Mouse (Mus musculus) midbrain, embryonic 16.5 days (tissue): ENCODE measurements around the gene Smpd3. TPM values are rescaled to one million over a fixed set of nuclear protein-coding genes. Genes with fewer than 3 reads are reported as not detected.

Source experiments
- ATAC-seq: fragments of 200-750 bp; cut with Nextera tagmentation; 2 replicates; pipeline ENCODE4 v1.8.0; 2017; ENCODE audit warnings: moderate TSS enrichment
- H3K27ac ChIP-seq: fragments of 300-500 bp; sonication (generic); 2 replicates; pipeline ENCODE4 v1.5.1; 2014; ENCODE audit warnings: mild to moderate bottlenecking, low read length, mixed read lengths
- H3K27me3 ChIP-seq: fragments of 300-500 bp; sonication (generic); 2 replicates; pipeline ENCODE4 v1.6.1; 2014; ENCODE audit warnings: low read depth, low read length, mixed read lengths; ENCODE audit not compliant: control insufficient read depth, insufficient read depth
- H3K36me3 ChIP-seq: fragments of 300-500 bp; sonication (generic); 2 replicates; pipeline ENCODE4 v1.6.1; 2014; ENCODE audit warnings: mild to moderate bottlenecking, low read length, moderate library complexity, mixed read lengths; ENCODE audit not compliant: control insufficient read depth, insufficient read depth
- H3K4me1 ChIP-seq: fragments of 300-500 bp; sonication (generic); 2 replicates; pipeline ENCODE4 v1.6.1; 2014; ENCODE audit warnings: mild to moderate bottlenecking, low read length, mixed read lengths; ENCODE audit not compliant: control insufficient read depth, insufficient read depth
- H3K4me2 ChIP-seq: fragments of 300-500 bp; sonication (generic); 2 replicates; pipeline ENCODE4 v1.6.1; 2014; ENCODE audit warnings: mild to moderate bottlenecking, low read length, mixed read lengths
- H3K4me3 ChIP-seq: fragments of 300-500 bp; sonication (generic); 2 replicates; pipeline ENCODE4 v1.5.1; 2014; ENCODE audit warnings: low read depth, mild to moderate bottlenecking, low read length, moderate library complexity, mixed read lengths
- H3K9ac ChIP-seq: fragments of 300-500 bp; sonication (generic); 2 replicates; pipeline ENCODE4 v1.6.1; 2014; ENCODE audit warnings: low read depth, low read length, mixed read lengths
- H3K9me3 ChIP-seq: fragments of 300-500 bp; sonication (generic); replicated peaks from 2 replicates; pipeline ENCODE4 v1.6.1; 2014; ENCODE audit warnings: mild to moderate bottlenecking, low read length, mixed read lengths; ENCODE audit not compliant: control insufficient read depth, poor library complexity, severe bottlenecking
- WGBS: fragments of 180-500 bp; shearing (Covaris S2); extraction: QIAGEN DNeasy Blood & Tissue Kit; methylation state at CpG from one replicate; pipeline ENCODE4 v1.1.7; 2014; 5-methylcytosine and 5-hydroxymethylcytosine counted together
- polyA plus RNA-seq: library from polyadenylated mRNA; unstranded; fragments of >200 nt; fragmentation: Nextera tagmentation; extraction: Ambion mirVana; gene quantifications from 2 replicates; pipeline ENCODE4 v1.2.1, GENCODE M21; 2015

Smpd3 gene
- polyA plus RNA-seq, 1 experiment from 2014 or later, result 76.2 TPM

- Histone ChIP-seq H3K4me1 (peaks cover 2% of the 10 kb centered on the region; the same call in 1 of the 2 replicates), H3K9me3 (no peaks in the 10 kb centered on the region), H3K4me2 (no peak overlapping the region), H3K27ac (no peak overlapping the region), H3K27me3 (no peaks in the 10 kb centered on the region), H3K9ac (no peak overlapping the region), H3K4me3 (no peak overlapping the region), H3K36me3 (no peaks in the 10 kb centered on the region; the same call in 1 of the 2 replicates)
- WGBS, result 67% methylated on average over 20 of the region's 20 CpGs
- ATAC-seq, result no peak
Measured at GRCm38 (mm10) chr8:106292484-106293396, 45.0 kb downstream of the Smpd3 start.

GRCm38 (mm10) chr8:106289464-106289863 is 48.3 kb downstream of the Smpd3 start:
- Histone ChIP-seq H3K27me3 (no peaks in the 10 kb centered on the region), H3K4me1 (peaks cover 2% of the 10 kb centered on the region; the same call in 1 of the 2 replicates), H3K27ac (no peak overlapping the region), H3K4me2 (no peak overlapping the region), H3K36me3 (no peaks in the 10 kb centered on the region; the same call in 1 of the 2 replicates), H3K9me3 (no peaks in the 10 kb centered on the region), H3K9ac (no peak overlapping the region), H3K4me3 (no peak overlapping the region)
- WGBS, result 58% methylated on average over 7 of the region's 7 CpGs
- no peak for ATAC-seq

- H3K27me3 ChIP-seq, result no peaks in the 10 kb centered on the region
- H3K9me3 ChIP-seq, result no peaks in the 10 kb centered on the region
- no peaks in the 10 kb centered on the region for H3K36me3 ChIP-seq
- 43% methylated on average over 2 of the region's 3 CpGs for WGBS
- H3K4me1 ChIP-seq, result peaks cover 2% of the 10 kb centered on the region; the same call in 1 of the 2 replicates
- H3K4me3 ChIP-seq, result no peak overlapping the region
- ATAC-seq, result no peak
- H3K27ac ChIP-seq, result no peak overlapping the region
- H3K9ac ChIP-seq, result no peak overlapping the region
- no peak overlapping the region for H3K4me2 ChIP-seq
Measured at GRCm38 (mm10) chr8:106288732-106289131, 49.1 kb downstream of the Smpd3 start.

- H3K9me3 ChIP-seq, result no peaks in the 10 kb centered on the region
- H3K4me3 ChIP-seq, result no peak overlapping the region
- no peaks in the 10 kb centered on the region for H3K27me3 ChIP-seq
- WGBS, result 33% methylated on average over 2 of the region's 2 CpGs
- no peaks in the 10 kb centered on the region for H3K36me3 ChIP-seq
- H3K27ac ChIP-seq, result no peak overlapping the region
- H3K4me1 ChIP-seq, result peaks cover 2% of the 10 kb centered on the region; the same call in 1 of the 2 replicates
- no peak overlapping the region for H3K4me2 ChIP-seq
- ATAC-seq, result no peak
- H3K9ac ChIP-seq, result no peak overlapping the region
Measured at GRCm38 (mm10) chr8:106287445-106287844, 50.3 kb downstream of the Smpd3 start.

DNA sequence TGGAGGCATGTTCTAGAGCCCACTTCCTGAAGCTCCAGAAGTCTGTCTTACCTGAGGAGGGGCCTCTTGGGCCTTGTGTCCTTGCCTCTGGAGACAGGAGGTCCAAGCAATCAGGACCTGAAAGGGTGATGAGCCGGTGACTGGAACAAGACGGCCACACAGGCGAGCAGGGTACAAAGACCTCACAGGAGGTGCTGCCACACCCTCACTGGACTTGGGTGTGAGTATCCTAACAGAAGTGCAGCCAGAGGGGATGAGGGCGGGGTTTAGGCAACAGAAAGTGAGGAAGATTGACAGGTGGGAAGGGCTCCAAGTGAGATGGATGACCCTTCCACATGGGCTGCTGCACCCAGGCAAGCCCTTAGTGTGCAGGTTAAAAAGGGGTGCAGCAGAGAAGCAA is 56.9 kb downstream of the Smpd3 start:
- ATAC-seq, result no peak
- H3K4me1 ChIP-seq, result no peaks in the 10 kb centered on the region
- 46% methylated on average over 4 of the region's 4 CpGs for WGBS
- H3K36me3 ChIP-seq, result no peaks in the 10 kb centered on the region
- no peak overlapping the region for H3K27ac ChIP-seq
- no peak overlapping the region for H3K4me2 ChIP-seq
- no peaks in the 10 kb centered on the region for H3K9me3 ChIP-seq
- no peaks in the 10 kb centered on the region for H3K27me3 ChIP-seq
- H3K9ac ChIP-seq, result no peak overlapping the region
- H3K4me3 ChIP-seq, result no peak overlapping the region

DNA sequence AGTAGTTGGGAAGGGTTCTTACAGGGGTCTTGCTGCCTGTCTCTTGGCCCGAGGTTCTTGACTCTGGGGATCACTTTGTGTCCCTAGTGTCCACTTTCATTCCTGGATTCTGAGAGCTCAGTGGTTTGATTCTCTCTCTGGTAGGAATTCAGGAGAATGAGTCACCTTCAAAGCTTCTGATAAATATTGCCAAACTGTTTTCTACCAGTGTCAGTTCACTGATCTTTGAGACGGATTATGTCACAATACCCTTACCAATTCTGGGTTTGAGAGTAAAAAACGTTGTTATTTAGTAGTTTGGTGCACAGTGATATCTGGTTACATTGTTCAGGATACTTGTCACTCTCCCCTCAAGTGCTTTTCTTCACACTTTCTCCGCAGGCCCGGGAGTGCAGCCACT is 57.6 kb downstream of the Smpd3 start:
- no peak overlapping the region for H3K9ac ChIP-seq
- no peak overlapping the region for H3K27ac ChIP-seq
- H3K36me3 ChIP-seq, result no peaks in the 10 kb centered on the region
- H3K4me2 ChIP-seq, result no peak overlapping the region
- H3K9me3 ChIP-seq, result no peaks in the 10 kb centered on the region
- no peak for ATAC-seq
- WGBS, result 61% methylated on average over 5 of the region's 5 CpGs
- H3K27me3 ChIP-seq, result no peaks in the 10 kb centered on the region
- no peaks in the 10 kb centered on the region for H3K4me1 ChIP-seq
- no peak overlapping the region for H3K4me3 ChIP-seq

- Histone ChIP-seq H3K9ac (no peak overlapping the region), H3K27me3 (no peaks in the 10 kb centered on the region), H3K9me3 (no peaks in the 10 kb centered on the region), H3K27ac (no peak overlapping the region), H3K4me2 (no peak overlapping the region), H3K36me3 (no peaks in the 10 kb centered on the region), H3K4me3 (no peak overlapping the region), H3K4me1 (no peaks in the 10 kb centered on the region)
- 85% methylated on average over 11 of the region's 11 CpGs for WGBS
- ATAC-seq, result no peak
Measured at GRCm38 (mm10) chr8:106278367-106279042, 59.3 kb downstream of the Smpd3 start.

- Histone ChIP-seq H3K9me3 (no peaks in the 10 kb centered on the region), H3K4me3 (no peak overlapping the region), H3K4me2 (no peak overlapping the region), H3K9ac (no peak overlapping the region), H3K4me1 (peaks cover 8% of the 10 kb centered on the region), H3K36me3 (no peaks in the 10 kb centered on the region), H3K27ac (no peak overlapping the region), H3K27me3 (no peaks in the 10 kb centered on the region)
- 95% methylated on average over 5 of the region's 5 CpGs for WGBS
- ATAC-seq, result no peak
Measured at GRCm38 (mm10) chr8:106276709-106277317, 61.0 kb downstream of the Smpd3 start.
